Mouse (Mus musculus) kidney, adult 2 months (tissue): ENCODE measurements at regions not wholly inside any gene's neighbourhood (a gene's known extent, or its start where the extent isn't known, plus 50 kb on each side); places are given as distances from the start of the nearest gene placed in this dataset.

Experiments
- CTCF ChIP-seq: fragments of 200-500 bp; conservative IDR thresholded peaks from 2 replicates; pipeline ENCODE4 v1.5.1; 2011; ENCODE audit warnings: low read depth, mild to moderate bottlenecking, control low read depth, low read length, moderate library complexity, mixed read lengths; ENCODE audit not compliant: insufficient read depth, insufficient read length
- POLR2A ChIP-seq: fragments of 200-500 bp; IDR thresholded peaks from one replicate; pipeline ENCODE4 v1.6.1; 2011; ENCODE audit warnings: low read depth, low read length, control low read depth

DNA sequence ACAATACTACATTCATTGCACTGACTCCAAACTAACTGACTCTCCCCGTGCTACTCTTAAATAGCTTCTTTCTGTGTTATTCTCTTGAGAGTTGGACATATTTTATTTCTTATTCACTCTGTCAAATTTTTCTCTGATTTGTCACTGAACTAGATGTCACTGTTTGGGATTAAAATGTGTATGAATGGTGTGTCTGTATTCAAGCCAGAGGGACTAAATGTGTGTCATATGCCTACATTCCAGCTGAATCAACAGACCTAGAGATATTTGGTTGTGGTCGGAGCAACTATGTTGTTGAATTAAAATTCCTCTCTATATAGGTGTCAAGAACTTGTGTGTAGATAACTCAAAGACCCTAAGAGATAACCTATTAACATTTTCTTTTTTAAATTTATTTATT is 618.2 kb upstream of the Manea start:
- TF ChIP-seq POLR2A: no peak
- TF ChIP-seq CTCF: no peak
